Mouse (Mus musculus) neural tube, embryonic 15.5 days (tissue): ENCODE measurements around the gene Porcn. TPM values are rescaled to one million over a fixed set of nuclear protein-coding genes. Genes with fewer than 3 reads are reported as not detected.

Experiments
- ATAC-seq: fragments of 200-750 bp; cut with Nextera tagmentation; 2 replicates; pipeline ENCODE4 v1.8.0; 2017; ENCODE audit warnings: mild to moderate bottlenecking, moderate TSS enrichment, moderate library complexity; ENCODE audit not compliant: low FRiP score
- H3K27ac ChIP-seq: fragments of 300-500 bp; sonication (generic); replicated peaks from 2 replicates; pipeline ENCODE4 v1.5.1; 2015; ENCODE audit warnings: mild to moderate bottlenecking, inconsistent platforms
- H3K27me3 ChIP-seq: fragments of 300-500 bp; sonication (generic); replicated peaks from 2 replicates; pipeline ENCODE4 v1.6.1; 2015; ENCODE audit warnings: inconsistent platforms
- H3K36me3 ChIP-seq: fragments of 300-500 bp; sonication (generic); 2 replicates; pipeline ENCODE4 v1.6.1; 2015; ENCODE audit warnings: inconsistent platforms
- H3K4me1 ChIP-seq: fragments of 300-500 bp; sonication (generic); 2 replicates; pipeline ENCODE4 v1.6.1; 2015; ENCODE audit warnings: inconsistent platforms
- H3K4me2 ChIP-seq: fragments of 300-500 bp; sonication (generic); 2 replicates; pipeline ENCODE4 v1.6.1; 2015; ENCODE audit warnings: inconsistent platforms, mild to moderate bottlenecking, moderate library complexity
- H3K4me3 ChIP-seq: fragments of 300-500 bp; sonication (generic); replicated peaks from 2 replicates; pipeline ENCODE4 v1.5.1; 2015; ENCODE audit warnings: mild to moderate bottlenecking, inconsistent platforms
- H3K9ac ChIP-seq: fragments of 300-500 bp; sonication (generic); replicated peaks from 2 replicates; pipeline ENCODE4 v1.6.1; 2015; ENCODE audit warnings: mild to moderate bottlenecking, inconsistent platforms
- H3K9me3 ChIP-seq: fragments of 300-500 bp; sonication (generic); replicated peaks from 2 replicates; pipeline ENCODE4 v1.6.1; 2016; ENCODE audit warnings: inconsistent platforms
- WGBS: fragments of 180-500 bp; shearing (Covaris S2); methylation state at CpG from one replicate; pipeline ENCODE4 v1.1.7; 2015; ENCODE audit warnings: mixed read lengths; 5-methylcytosine and 5-hydroxymethylcytosine counted together
- polyA plus RNA-seq: library from polyadenylated mRNA; unstranded; fragments of >200 nt; fragmentation: Nextera tagmentation; extraction: Ambion mirVana; gene quantifications from 2 replicates; pipeline ENCODE4 v1.2.1, GENCODE M21; 2015

The Porcn gene
- polyA plus RNA-seq, 1 experiment from 2014 or later = 48.9 TPM

DNA sequence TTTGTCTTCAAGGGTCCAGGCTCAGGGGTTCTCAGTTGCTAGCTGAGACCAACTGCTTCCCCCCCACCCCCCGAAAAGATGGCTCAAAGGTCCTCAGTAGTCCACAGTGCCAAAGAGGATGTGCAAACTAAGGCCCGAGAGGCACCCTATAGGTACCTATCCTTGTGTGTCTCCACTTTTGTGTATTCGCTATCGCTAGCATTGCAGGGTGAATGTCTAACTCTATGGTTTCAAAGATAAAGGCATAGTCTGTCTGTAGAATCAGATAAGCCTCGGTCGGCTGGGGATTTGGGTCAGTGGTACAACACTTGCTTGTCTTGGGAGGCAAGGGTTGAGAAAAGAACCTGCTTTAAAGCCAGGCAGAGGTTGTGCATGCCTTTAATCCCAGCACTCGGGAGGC, 17.1 kb upstream of the Porcn start:
- Histone ChIP-seq H3K36me3 (no peaks in the 10 kb centered on the region), H3K4me1 (no peaks in the 10 kb centered on the region), H3K9me3 (no peaks in the 10 kb centered on the region), H3K27ac (no peak overlapping the region), H3K9ac (no peak overlapping the region), H3K27me3 (no peaks in the 10 kb centered on the region), H3K4me2 (no peak overlapping the region), H3K4me3 (no peak overlapping the region)
- no peak for ATAC-seq
- WGBS = 92% methylated on average over 7 of the region's 7 CpGs

DNA sequence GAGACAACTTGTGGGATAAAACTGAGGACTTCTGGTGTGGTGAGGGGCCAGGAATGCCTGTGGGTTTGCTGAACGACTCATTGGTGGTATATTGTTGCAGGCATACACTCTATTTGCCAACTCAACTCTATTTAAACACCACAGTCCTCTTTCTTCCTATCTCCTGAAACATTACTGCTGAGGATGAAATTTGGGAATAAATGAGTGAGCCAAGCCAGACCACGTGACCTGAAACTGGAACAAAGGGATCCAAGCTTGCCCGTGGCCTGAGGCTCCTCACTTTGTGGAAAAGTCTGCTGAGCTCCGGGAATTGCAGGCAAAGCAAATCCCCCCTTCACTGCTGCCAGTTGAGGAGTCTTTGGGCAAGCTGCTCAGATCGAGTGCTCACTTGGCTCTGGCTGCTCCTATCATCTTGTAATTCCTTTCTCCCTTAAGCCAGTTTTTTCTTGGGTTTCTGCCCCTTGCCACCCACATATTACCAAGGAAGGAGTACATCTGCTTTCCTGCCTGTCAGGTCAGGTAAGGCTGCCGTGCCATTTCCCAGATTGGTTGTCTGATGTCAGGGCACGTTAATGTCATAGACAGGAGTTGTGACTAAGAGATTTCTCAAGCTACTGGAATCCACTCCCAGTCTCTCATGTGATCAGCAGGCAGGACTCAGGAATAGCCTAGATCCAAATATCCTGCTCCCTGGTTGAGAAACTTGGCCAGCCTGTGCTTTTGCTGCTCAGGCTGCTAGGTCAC, 16.5 kb upstream of the Porcn start:
- Histone ChIP-seq H3K4me3 (no peak overlapping the region), H3K27ac (no peak overlapping the region), H3K27me3 (no peaks in the 10 kb centered on the region), H3K9me3 (no peaks in the 10 kb centered on the region), H3K4me1 (no peaks in the 10 kb centered on the region), H3K9ac (no peak overlapping the region), H3K4me2 (no peak overlapping the region), H3K36me3 (no peaks in the 10 kb centered on the region)
- no peak for ATAC-seq
- WGBS = 70% methylated on average over 7 of the region's 7 CpGs

GRCm38 (mm10) chrX:8222296-8222677, 16.0 kb upstream of the Porcn start:
- no peak overlapping the region for H3K4me3 ChIP-seq
- no peaks in the 10 kb centered on the region for H3K36me3 ChIP-seq
- H3K4me1 ChIP-seq = no peaks in the 10 kb centered on the region
- 79% methylated on average over 3 of the region's 3 CpGs for whole genome bisulfite sequencing
- no peak for ATAC-seq
- H3K9ac ChIP-seq = no peak overlapping the region
- no peaks in the 10 kb centered on the region for H3K27me3 ChIP-seq
- H3K27ac ChIP-seq = no peak overlapping the region
- H3K9me3 ChIP-seq = no peaks in the 10 kb centered on the region
- H3K4me2 ChIP-seq = no peak overlapping the region

- no peak for ATAC-seq
- WGBS = 36% methylated on average over 8 of the region's 8 CpGs
Measured at GRCm38 (mm10) chrX:8219651-8220050, 13.3 kb upstream of the Porcn start.

DNA sequence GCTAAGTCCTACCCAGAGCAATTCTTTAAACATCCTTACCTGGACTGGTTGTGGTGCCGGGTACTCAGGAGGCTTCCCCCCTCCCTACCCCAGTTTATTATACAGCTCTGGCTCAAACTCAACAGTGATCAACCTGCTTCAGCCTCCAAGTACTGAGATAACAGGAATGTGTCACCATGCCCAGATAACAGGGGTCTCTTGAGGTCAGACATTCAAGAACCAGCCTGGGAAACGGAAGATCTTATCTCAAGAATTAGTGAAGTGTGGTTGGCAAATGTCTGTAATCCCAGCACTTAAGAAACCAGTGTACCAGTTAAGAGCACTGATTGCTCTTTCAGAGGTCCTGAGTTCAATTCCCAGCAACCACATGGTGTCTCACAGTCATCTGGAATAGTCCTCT, 11.8 kb upstream of the Porcn start:
- WGBS = 84% methylated on average over 2 of the region's 2 CpGs
- no peaks in the 10 kb centered on the region for H3K27me3 ChIP-seq
- no peaks in the 10 kb centered on the region for H3K9me3 ChIP-seq
- H3K4me1 ChIP-seq = no peaks in the 10 kb centered on the region
- no peak overlapping the region for H3K9ac ChIP-seq
- H3K4me3 ChIP-seq = no peak overlapping the region
- H3K4me2 ChIP-seq = no peak overlapping the region
- no peak for ATAC-seq
- no peak overlapping the region for H3K27ac ChIP-seq
- no peaks in the 10 kb centered on the region for H3K36me3 ChIP-seq

More at GRCm38 (mm10) chrX:8219651-8220050, 13.3 kb upstream of the Porcn start:
- no peak overlapping the region for H3K4me3 ChIP-seq
- no peaks in the 10 kb centered on the region for H3K27me3 ChIP-seq
- H3K27ac ChIP-seq = no peak overlapping the region
- H3K4me2 ChIP-seq = no peak overlapping the region
- H3K4me1 ChIP-seq = no peaks in the 10 kb centered on the region
- H3K9ac ChIP-seq = no peak overlapping the region
- H3K9me3 ChIP-seq = no peaks in the 10 kb centered on the region
- H3K36me3 ChIP-seq = no peaks in the 10 kb centered on the region

DNA sequence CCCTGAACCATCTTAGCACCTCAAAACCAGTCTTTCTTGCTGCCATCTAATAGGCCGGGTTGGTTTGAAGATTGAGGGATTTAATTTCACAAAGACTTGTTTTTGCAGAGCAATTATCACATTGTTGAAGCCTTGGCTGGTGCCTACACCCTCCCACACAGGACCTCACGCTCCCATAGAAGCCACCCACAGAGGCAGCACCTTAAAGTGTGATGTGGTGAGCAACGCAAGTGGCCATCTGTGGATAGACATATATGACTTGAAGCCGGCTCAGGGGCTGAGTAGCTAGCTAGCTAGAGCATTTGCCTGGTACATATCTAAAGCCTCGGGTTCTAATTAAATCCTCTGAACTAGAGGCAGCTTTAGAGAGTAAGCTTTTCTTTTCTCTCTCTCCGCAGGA, 11.1 kb upstream of the Porcn start:
- Histone ChIP-seq H3K9ac (no peak overlapping the region), H3K27me3 (no peaks in the 10 kb centered on the region), H3K27ac (no peak overlapping the region), H3K36me3 (no peaks in the 10 kb centered on the region), H3K4me1 (no peaks in the 10 kb centered on the region), H3K4me2 (no peak overlapping the region), H3K4me3 (no peak overlapping the region), H3K9me3 (no peaks in the 10 kb centered on the region)
- 65% methylated on average over 6 of the region's 6 CpGs for WGBS
- ATAC-seq = no peak

- Histone ChIP-seq H3K4me3 (no peak overlapping the region), H3K4me1 (no peaks in the 10 kb centered on the region), H3K9me3 (no peaks in the 10 kb centered on the region), H3K36me3 (no peaks in the 10 kb centered on the region), H3K9ac (no peak overlapping the region), H3K4me2 (no peak overlapping the region), H3K27me3 (no peaks in the 10 kb centered on the region), H3K27ac (no peak overlapping the region)
- ATAC-seq = no peak
- WGBS = 88% methylated on average over 7 of the region's 7 CpGs
Measured at GRCm38 (mm10) chrX:8211490-8212207, 5.3 kb upstream of the Porcn start.

DNA sequence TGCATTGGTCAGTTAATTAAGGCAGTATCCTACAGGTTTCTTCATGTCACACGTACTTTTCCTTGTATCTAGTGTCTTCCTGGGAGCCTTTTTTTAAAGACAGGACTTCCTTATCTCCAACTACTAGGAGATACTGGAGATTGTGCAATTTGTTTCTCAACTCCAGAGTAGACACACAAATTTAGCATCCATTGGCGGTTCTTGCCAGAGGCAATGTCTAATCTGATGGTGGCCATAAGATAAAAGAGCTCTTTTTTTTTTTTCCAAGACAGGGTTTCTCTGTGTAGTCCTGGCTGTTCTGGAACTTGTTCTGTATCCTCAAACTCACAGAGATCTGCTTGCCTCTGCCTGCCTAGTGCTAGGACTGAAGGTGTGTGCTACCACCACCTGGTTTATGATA, 3.4 kb upstream of the Porcn start:
- no peaks in the 10 kb centered on the region for H3K27me3 ChIP-seq
- no peaks in the 10 kb centered on the region for H3K9me3 ChIP-seq
- no peak overlapping the region for H3K4me3 ChIP-seq
- H3K36me3 ChIP-seq = no peaks in the 10 kb centered on the region
- H3K9ac ChIP-seq = no peak overlapping the region
- 86% methylated on average over 2 of the region's 2 CpGs for WGBS
- no peak overlapping the region for H3K27ac ChIP-seq
- ATAC-seq = no peak
- no peak overlapping the region for H3K4me2 ChIP-seq
- peaks cover 7% of the 10 kb centered on the region for H3K4me1 ChIP-seq

DNA sequence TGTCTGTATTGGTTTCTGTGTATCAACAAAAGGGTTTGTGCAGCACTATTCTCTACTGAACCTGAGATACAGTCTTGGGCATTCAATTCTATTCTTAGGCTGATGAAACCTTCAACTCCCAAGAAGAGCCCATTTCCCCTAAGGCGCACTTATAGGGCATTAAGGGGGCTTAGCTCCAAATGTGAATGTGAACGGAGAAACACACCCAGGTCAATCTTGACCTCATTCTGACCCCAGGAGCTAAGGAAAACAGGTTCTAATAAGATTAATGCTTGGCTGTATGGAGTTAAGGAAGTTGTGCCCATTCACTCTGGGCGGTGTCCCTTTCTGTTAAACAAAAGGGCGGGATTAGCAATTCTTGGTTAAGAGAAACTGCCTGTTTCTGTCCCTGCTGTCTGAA, 899 bp upstream of the Porcn start:
- ATAC-seq = no peak
- no peak overlapping the region for H3K9ac ChIP-seq
- H3K27ac ChIP-seq = no peak overlapping the region
- H3K27me3 ChIP-seq = no peaks in the 10 kb centered on the region
- H3K9me3 ChIP-seq = no peaks in the 10 kb centered on the region
- peaks cover 7% of the 10 kb centered on the region for H3K4me1 ChIP-seq
- H3K4me3 ChIP-seq = no peak overlapping the region
- 33% methylated on average over 4 of the region's 4 CpGs for WGBS
- H3K4me2 ChIP-seq = peak overlapping the region; percentile 61
- no peaks in the 10 kb centered on the region for H3K36me3 ChIP-seq

GRCm38 (mm10) chrX:8206694-8207197, 421 bp upstream of the Porcn start:
- 18% methylated on average over 11 of the region's 11 CpGs for WGBS
- Histone ChIP-seq H3K27ac (no peak overlapping the region), H3K9ac (peak overlapping the region; percentile 38), H3K4me3 (peak overlapping the region; percentile 57), H3K27me3 (no peaks in the 10 kb centered on the region), H3K9me3 (no peaks in the 10 kb centered on the region), H3K36me3 (no peaks in the 10 kb centered on the region), H3K4me2 (peak overlapping the region; percentile 61), H3K4me1 (peaks cover 7% of the 10 kb centered on the region)
- ATAC-seq = peak; percentile 8; the same call in 1 of the 2 replicates

- Histone ChIP-seq H3K4me3 (peak overlapping the region; percentile 57), H3K9ac (peak overlapping the region; percentile 55), H3K27me3 (no peaks in the 10 kb centered on the region), H3K9me3 (no peaks in the 10 kb centered on the region), H3K36me3 (no peaks in the 10 kb centered on the region), H3K4me2 (peak overlapping the region; percentile 61), H3K4me1 (peaks cover 7% of the 10 kb centered on the region), H3K27ac (peak overlapping the region; percentile 79; the same call in 1 of the 2 replicates)
- ATAC-seq = peak; percentile 25
- WGBS = 43% methylated on average over 7 of the region's 7 CpGs
Measured at GRCm38 (mm10) chrX:8205551-8205950, 774 bp downstream of the Porcn start.

DNA sequence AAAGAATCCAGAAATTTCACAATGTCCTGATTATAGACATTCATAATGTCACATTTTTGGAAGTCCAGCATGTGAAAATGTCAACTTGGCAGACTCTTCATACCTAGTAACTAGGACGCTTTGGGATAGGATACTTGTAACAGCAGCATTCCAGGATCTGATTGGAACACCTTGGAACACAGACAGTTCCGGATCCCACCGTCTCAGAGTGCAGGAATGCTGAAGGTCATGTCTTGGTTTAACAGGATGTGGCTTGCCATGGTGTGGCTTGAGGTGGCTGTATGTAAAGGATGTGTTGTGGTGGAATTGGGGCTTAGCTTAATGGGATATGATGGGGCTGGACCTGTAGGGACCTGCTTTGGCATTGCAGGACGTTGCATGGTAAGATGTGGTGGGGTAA, 1.2 kb downstream of the Porcn start:
- H3K27me3 ChIP-seq = no peaks in the 10 kb centered on the region
- ATAC-seq = no peak
- H3K4me1 ChIP-seq = peaks cover 7% of the 10 kb centered on the region
- no peaks in the 10 kb centered on the region for H3K9me3 ChIP-seq
- WGBS = 76% methylated on average over 4 of the region's 4 CpGs
- no peaks in the 10 kb centered on the region; the same call in 1 of the 2 replicates for H3K36me3 ChIP-seq
- H3K27ac ChIP-seq = no peak overlapping the region
- H3K4me2 ChIP-seq = peak overlapping the region; percentile 61
- peak overlapping the region; percentile 57; the same call in 1 of the 2 replicates for H3K4me3 ChIP-seq
- no peak overlapping the region for H3K9ac ChIP-seq
